Mouse (Mus musculus): ENCODE results near the gene Magi1. TPM values are rescaled to one million over a fixed set of nuclear protein-coding genes. Genes with fewer than 3 reads are reported as not detected.

Magi1 gene
- total and polyA plus RNA-seq, 3 experiments = not detected

DNA sequence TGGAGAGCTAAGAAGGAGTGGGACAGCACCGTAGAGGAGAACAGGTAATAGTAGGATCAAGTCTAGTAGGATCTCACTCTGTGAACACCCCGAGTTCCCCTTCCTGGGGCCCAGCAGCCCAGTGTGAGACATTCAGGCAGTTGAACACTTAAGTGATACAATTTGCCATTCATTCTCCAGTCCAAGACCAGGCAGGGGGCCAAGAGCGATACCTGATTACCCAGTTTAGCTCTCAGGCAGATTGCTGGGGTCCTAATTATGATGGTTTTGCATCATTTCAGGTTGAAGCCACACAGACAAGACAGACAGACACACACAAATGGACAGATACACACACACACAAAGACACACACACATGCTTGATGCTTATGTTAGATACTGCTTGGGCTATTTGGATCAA lies 543.9 kb downstream of the Magi1 start:
- Histone ChIP-seq H3K27me3 (ENCODE audit: control insufficient read depth in 1 of 2, insufficient read depth in 2 of 2, low read length in 2 of 2) (no peaks in the 10 kb centered on the region), H3K36me3 (ENCODE audit: control insufficient read depth in 1 of 2, insufficient read depth in 2 of 2, low read length in 2 of 2) (no peaks in the 10 kb centered on the region), H3K4me3 (ENCODE audit: control insufficient read depth in 1 of 2, insufficient read depth in 1 of 2, low read depth in 2 of 2, low read length in 2 of 2) (no peak overlapping the region), H3K9me3 (replicated peaks; ENCODE audit: insufficient read depth, low read length) (no peaks in the 10 kb centered on the region), H3K79me2 (ENCODE audit: control insufficient read depth, insufficient read depth, low read length, poor library complexity) (no peaks in the 10 kb centered on the region), H3K27ac (ENCODE audit: control insufficient read depth, low read depth, low read length) (no peak overlapping the region), H3K9ac (ENCODE audit: control insufficient read depth, low read depth, low read length, poor library complexity, severe bottlenecking) (no peak overlapping the region), H3K4me1 (ENCODE audit: control insufficient read depth in 1 of 2, insufficient read depth in 2 of 2, low read length in 2 of 2) (no peaks in the 10 kb centered on the region)
- TF ChIP-seq BHLHE40 (IDR thresholded peaks at IDR 0.05; ENCODE audit: borderline replicate concordance, low read depth, low read length) (no peak), NELFE (IDR thresholded peaks at IDR 0.05; ENCODE audit: low read depth, low read length) (no peak), POLR2AphosphoS2 (IDR thresholded peaks at IDR 0.05; ENCODE audit: low read length) (no peak), MEF2A (IDR thresholded peaks at IDR 0.05; ENCODE audit: extremely low read depth, insufficient replicate concordance, low read depth, low read length, poor library complexity, severe bottlenecking) (no peak), MAZ (IDR thresholded peaks at IDR 0.05; ENCODE audit: low read depth, low read length) (no peak), ETS1 (IDR thresholded peaks at IDR 0.05; ENCODE audit: low read depth, low read length) (no peak), ZC3H11A (IDR thresholded peaks at IDR 0.05; ENCODE audit: low read depth, low read length) (no peak), SMC3 (IDR thresholded peaks at IDR 0.05; ENCODE audit: low read depth, low read length) (no peak), JUND (IDR thresholded peaks at IDR 0.05; ENCODE audit: low read depth, low read length) (no peak)
- DNase-seq (ENCODE audit: low read depth, low spot score) = no peak

DNA sequence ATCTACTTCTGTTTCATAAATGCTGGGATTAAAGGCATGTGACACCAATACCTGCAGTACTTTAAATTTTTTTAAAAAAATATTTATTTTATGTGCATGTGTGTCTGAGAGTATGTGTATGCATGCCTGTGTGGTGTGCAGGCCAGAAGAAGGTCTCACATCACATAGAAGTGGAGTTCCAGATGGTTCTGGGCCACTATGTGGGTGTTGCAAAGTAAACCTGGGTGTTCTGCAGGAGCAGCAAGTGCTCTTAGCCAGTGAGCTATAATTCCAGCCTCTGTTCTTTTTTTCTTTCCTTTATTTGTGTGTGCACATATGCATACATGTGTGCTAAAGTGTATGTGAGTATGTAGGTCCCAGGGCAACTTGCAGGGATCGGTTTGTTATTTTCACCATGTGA lies 546.6 kb downstream of the Magi1 start:
- no peaks in the 10 kb centered on the region for H3K4me1 ChIP-seq (ENCODE audit: control insufficient read depth in 1 of 2, insufficient read depth in 2 of 2, low read length in 2 of 2)
- H3K79me2 ChIP-seq (ENCODE audit: control insufficient read depth, insufficient read depth, low read length, poor library complexity) = no peaks in the 10 kb centered on the region
- H3K27me3 ChIP-seq (ENCODE audit: control insufficient read depth in 1 of 2, insufficient read depth in 2 of 2, low read length in 2 of 2) = no peaks in the 10 kb centered on the region
- H3K27ac ChIP-seq (ENCODE audit: control insufficient read depth, low read depth, low read length) = no peak overlapping the region
- no peak for DNase-seq (ENCODE audit: low read depth, low spot score)
- no peak overlapping the region for H3K4me3 ChIP-seq (ENCODE audit: control insufficient read depth in 1 of 2, insufficient read depth in 1 of 2, low read depth in 2 of 2, low read length in 2 of 2)
- no peak overlapping the region for H3K9ac ChIP-seq (ENCODE audit: control insufficient read depth, low read depth, low read length, poor library complexity, severe bottlenecking)
- H3K36me3 ChIP-seq (ENCODE audit: control insufficient read depth in 1 of 2, insufficient read depth in 2 of 2, low read length in 2 of 2) = no peaks in the 10 kb centered on the region
- TF ChIP-seq ELF1 (IDR thresholded peaks at IDR 0.05; ENCODE audit: low read depth, low read length) = no peak
- TF ChIP-seq UBTF (IDR thresholded peaks at IDR 0.05; ENCODE audit: borderline replicate concordance, insufficient read depth, low read depth, low read length) = no peak
- no peak for TF ChIP-seq TCF12 (IDR thresholded peaks at IDR 0.05; ENCODE audit: low read depth, low read length)
- TF ChIP-seq SMC3 (IDR thresholded peaks at IDR 0.05; ENCODE audit: low read depth, low read length) = no peak
- TF ChIP-seq MAX (IDR thresholded peaks at IDR 0.05; ENCODE audit: low read length) = no peak
- TF ChIP-seq JUND (IDR thresholded peaks at IDR 0.05; ENCODE audit: low read depth, low read length) = no peak
- TF ChIP-seq MYB (IDR thresholded peaks at IDR 0.05; ENCODE audit: low read depth, low read length) = no peak
- no peak for TF ChIP-seq RAD21 (IDR thresholded peaks at IDR 0.05; ENCODE audit: low read depth, low read length)
- no peak for TF ChIP-seq HCFC1 (IDR thresholded peaks at IDR 0.05; ENCODE audit: low read depth, low read length)
- no peak for TF ChIP-seq POLR2AphosphoS5 (IDR thresholded peaks at IDR 0.05; ENCODE audit: borderline replicate concordance, low read depth, low read length)
- TF ChIP-seq CHD1 (IDR thresholded peaks at IDR 0.05; ENCODE audit: low read depth, low read length) = no peak
- no peak for TF ChIP-seq RCOR1 (IDR thresholded peaks at IDR 0.05; ENCODE audit: low read depth, low read length)
- TF ChIP-seq POLR2AphosphoS2 (IDR thresholded peaks at IDR 0.05; ENCODE audit: low read length) = no peak
- no peaks in the 10 kb centered on the region for H3K9me3 ChIP-seq (replicated peaks; ENCODE audit: insufficient read depth, low read length)

Measured in MEL (cell line).